Mouse (Mus musculus) sigmoid colon, adult 10 weeks (tissue): ENCODE measurements around the gene Slc39a3. TPM values are rescaled to one million over a fixed set of nuclear protein-coding genes. Genes with fewer than 3 reads are reported as not detected.

ENCODE experiments used
- polyA plus RNA-seq: library from polyadenylated mRNA; stranded (reverse); fragments of 350-450 nt; fragmentation: Illumina TruSeq; extraction: RNeasy Lipid Tissue Mini Kit (QIAGEN cat#74804); gene quantifications from one replicate; pipeline ENCODE4 v1.2.3, GENCODE M21; 2014; ENCODE audit warnings: low read depth, low replicate concordance

Gene Slc39a3
- polyA plus RNA-seq, result 0.41 TPM

GRCm38 (mm10) chr10:81036988-81037580 is at the start of gene Slc39a3:
Slc39a3 (minus strand) TSS chr10:81037426.

GRCm38 (mm10) chr10:81069836-81070235 is 32.6 kb upstream of the Slc39a3 start, which contains the start of gene Thop1:
Thop1 (plus strand) TSS chr10:81070035.

GRCm38 (mm10) chr10:81059603-81060543 is 22.6 kb upstream of the Slc39a3 start, which contains the start of gene Sgta:
Sgta (minus strand) TSS chr10:81060181.

GRCm38 (mm10) chr10:81025639-81026275 is 11.5 kb downstream of the Slc39a3 start, which contains the start of gene Diras1:
Diras1 (minus strand) TSS chr10:81025662.

GRCm38 (mm10) chr10:81014393-81015384 is 22.5 kb downstream of the Slc39a3 start, which contains the start of gene Gng7:
Gng7 (minus strand) TSS chr10:81014945.

Other genes starting within 250 kb of the Slc39a3 start
- gene Sf3a2, start 239.2 kb downstream of the Slc39a3 start, polyA plus RNA-seq, result 2.4 TPM
- gene Plekhj1, start 238.8 kb downstream of the Slc39a3 start, polyA plus RNA-seq, result 3.9 TPM
- gene Amh, start 232.2 kb downstream of the Slc39a3 start, polyA plus RNA-seq, result not detected
- gene Jsrp1, start 223.9 kb downstream of the Slc39a3 start, polyA plus RNA-seq, result not detected
- 116 TPM for gene Oaz1, start 210.8 kb downstream of the Slc39a3 start, polyA plus RNA-seq
- not detected for gene Lingo3, start 193.4 kb downstream of the Slc39a3 start, polyA plus RNA-seq
- 2.8 TPM for gene Lsm7, start 182.2 kb downstream of the Slc39a3 start, polyA plus RNA-seq
- gene Sppl2b, start 182.2 kb downstream of the Slc39a3 start, polyA plus RNA-seq, result not detected
- gene Tmprss9, start 165.6 kb downstream of the Slc39a3 start, polyA plus RNA-seq, result not detected
- gene Timm13, start 136.5 kb downstream of the Slc39a3 start, polyA plus RNA-seq, result not detected
- gene Lmnb2, start 119.2 kb downstream of the Slc39a3 start, polyA plus RNA-seq, result 1.2 TPM
- gene Gadd45b, start 107.4 kb downstream of the Slc39a3 start, polyA plus RNA-seq, result 12.3 TPM
- gene Gng7, start 22.5 kb downstream of the Slc39a3 start, polyA plus RNA-seq, result 0.76 TPM
- gene Diras1, start 11.8 kb downstream of the Slc39a3 start, polyA plus RNA-seq, result not detected
- gene Sgta, start 22.8 kb upstream of the Slc39a3 start, polyA plus RNA-seq, result 1.3 TPM
- gene Thop1, start 32.6 kb upstream of the Slc39a3 start, polyA plus RNA-seq, result not detected
- 0.79 TPM for gene Creb3l3, start 61.4 kb upstream of the Slc39a3 start, polyA plus RNA-seq
- 3.0 TPM for gene Map2k2, start 68.5 kb upstream of the Slc39a3 start, polyA plus RNA-seq
- 48.6 TPM for gene Zbtb7a, start 97.8 kb upstream of the Slc39a3 start, polyA plus RNA-seq
- not detected for gene Pias4, start 130.5 kb upstream of the Slc39a3 start, polyA plus RNA-seq
- 12.4 TPM for gene Eef2, start 139.2 kb upstream of the Slc39a3 start, polyA plus RNA-seq
- gene Dapk3, start 145.6 kb upstream of the Slc39a3 start, polyA plus RNA-seq, result not detected
- not detected for gene 4930442H23Rik, start 146.4 kb upstream of the Slc39a3 start, polyA plus RNA-seq
- not detected for gene Nmrk2, start 164.6 kb upstream of the Slc39a3 start, polyA plus RNA-seq
- gene Atcay, start 193.4 kb upstream of the Slc39a3 start, polyA plus RNA-seq, result 0.19 TPM
- 0.63 TPM for gene Zfr2, start 195.7 kb upstream of the Slc39a3 start, polyA plus RNA-seq
- not detected for gene Matk, start 215.5 kb upstream of the Slc39a3 start, polyA plus RNA-seq
- gene Mrpl54, start 229.5 kb upstream of the Slc39a3 start, polyA plus RNA-seq, result 1.2 TPM
- not detected for gene Apba3, start 229.5 kb upstream of the Slc39a3 start, polyA plus RNA-seq